Mouse (Mus musculus) E14TG2a.4 (cell line): ENCODE measurements around the gene Hist4h4.
A peak's percentile ranks its signal among the peaks of the same experiment; 100 is the strongest.

Experiments
- H3K27me3 ChIP-seq: 2 replicates; pipeline ENCODE4 v1.6.1; 2014; ENCODE audit warnings: low read length, control low read depth; ENCODE audit not compliant: insufficient read depth
- H3K36me3 ChIP-seq: 2 replicates; pipeline ENCODE4 v1.6.1; 2014; ENCODE audit warnings: low read length, control low read depth; ENCODE audit not compliant: insufficient read depth
- H3K4me1 ChIP-seq: replicated peaks from 2 replicates; pipeline ENCODE4 v1.6.1; 2014; ENCODE audit warnings: low read depth, low read length, control low read depth
- H3K4me3 ChIP-seq: replicated peaks from 2 replicates; pipeline ENCODE4 v1.5.1; 2014; ENCODE audit warnings: mild to moderate bottlenecking, low read length
- H3K9me3 ChIP-seq: 2 replicates; pipeline ENCODE4 v1.6.1; 2014; ENCODE audit warnings: low read length, control low read depth
- CTCF ChIP-seq: conservative IDR thresholded peaks from 2 replicates; pipeline ENCODE4 v1.5.1; 2014; ENCODE audit warnings: low read length
- NANOG ChIP-seq: IDR thresholded peaks from 2 replicates; pipeline ENCODE4 v1.6.1; 2014; ENCODE audit warnings: borderline replicate concordance, low read length, mixed read lengths
- POU5F1 ChIP-seq: IDR thresholded peaks from 2 replicates; pipeline ENCODE4 v1.6.1; 2014; ENCODE audit warnings: low read length, borderline replicate concordance

The Hist4h4 gene

GRCm38 (mm10) chr6:136803739-136804633 lies at the start of gene Hist4h4:
TSS of gene Hist4h4 (minus strand) at chr6:136804415.
- no peaks in the 10 kb centered on the region for H3K27me3 ChIP-seq
- peaks cover 30% of the 10 kb centered on the region for H3K4me1 ChIP-seq
- H3K36me3 ChIP-seq, result no peaks in the 10 kb centered on the region
- H3K9me3 ChIP-seq, result no peaks in the 10 kb centered on the region
- peak within 1 kb of the TSS; percentile 93 for H3K4me3 ChIP-seq
- TF ChIP-seq POU5F1, result no peak; the same call in 1 of the 2 replicates
- peak; percentile 4; the same call in 1 of the 2 replicates for TF ChIP-seq NANOG

DNA sequence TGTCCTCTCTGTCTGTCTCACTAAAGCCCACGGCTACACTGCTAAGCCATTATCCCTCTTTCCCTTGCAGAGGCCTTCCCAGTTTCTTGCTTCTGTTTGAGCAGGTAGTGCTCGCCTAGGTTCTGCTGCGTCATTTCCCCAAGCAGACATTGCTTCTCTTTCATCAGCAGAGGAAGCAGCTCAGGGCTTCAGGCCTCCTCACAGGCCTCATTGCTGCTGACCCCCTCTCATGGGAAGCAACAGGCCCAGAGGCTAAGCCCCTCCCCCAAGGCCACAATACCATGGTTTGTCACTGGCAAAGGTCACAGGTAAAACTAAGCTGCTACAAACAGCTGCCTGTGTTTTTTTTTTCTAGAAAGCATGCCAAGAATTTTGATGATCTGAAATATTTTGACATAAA lies 48.5 kb upstream of the Hist4h4 start:
- no peak for TF ChIP-seq CTCF
- no peak for TF ChIP-seq POU5F1
- TF ChIP-seq NANOG, result no peak
- Histone ChIP-seq H3K4me1 (peaks cover 20% of the 10 kb centered on the region), H3K9me3 (no peaks in the 10 kb centered on the region), H3K4me3 (no peak overlapping the region), H3K36me3 (no peaks in the 10 kb centered on the region), H3K27me3 (peaks cover 11% of the 10 kb centered on the region; the same call in 1 of the 2 replicates)

GRCm38 (mm10) chr6:136852348-136852747 lies 48.1 kb upstream of the Hist4h4 start:
- no peaks in the 10 kb centered on the region for H3K36me3 ChIP-seq
- TF ChIP-seq CTCF (no peak), NANOG (no peak), POU5F1 (no peak)
- peaks cover 16% of the 10 kb centered on the region for H3K4me1 ChIP-seq
- H3K27me3 ChIP-seq, result peaks cover 7% of the 10 kb centered on the region; the same call in 1 of the 2 replicates
- H3K4me3 ChIP-seq, result no peak overlapping the region
- H3K9me3 ChIP-seq, result no peaks in the 10 kb centered on the region

DNA sequence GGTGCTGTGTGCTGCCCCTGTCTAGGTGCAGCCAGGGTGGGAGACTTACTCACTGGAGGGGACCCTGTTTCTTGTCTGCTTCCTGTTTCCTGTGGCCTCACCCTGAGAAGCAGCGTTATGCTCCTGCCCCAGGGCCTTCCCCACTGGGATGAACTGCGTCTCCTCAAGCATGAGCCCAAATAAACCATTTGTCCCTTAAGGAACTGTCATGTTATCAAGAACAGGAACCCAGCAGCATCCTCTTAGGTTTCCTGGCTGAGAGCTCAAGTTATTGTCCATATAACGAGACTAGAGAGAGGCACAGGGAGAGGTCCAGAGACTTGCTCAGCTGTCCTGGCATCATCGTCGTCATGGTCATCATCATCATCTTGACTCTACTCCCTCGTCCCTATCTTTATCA lies 46.1 kb upstream of the Hist4h4 start:
- Histone ChIP-seq H3K36me3 (no peaks in the 10 kb centered on the region), H3K9me3 (no peaks in the 10 kb centered on the region), H3K4me1 (peaks cover 6% of the 10 kb centered on the region), H3K27me3 (no peaks in the 10 kb centered on the region), H3K4me3 (no peak overlapping the region)
- TF ChIP-seq NANOG (no peak), POU5F1 (no peak), CTCF (no peak)

- H3K4me3 ChIP-seq, result no peak overlapping the region
- TF ChIP-seq CTCF, result no peak
- no peaks in the 10 kb centered on the region for H3K9me3 ChIP-seq
- no peaks in the 10 kb centered on the region for H3K27me3 ChIP-seq
- H3K4me1 ChIP-seq, result peaks cover 6% of the 10 kb centered on the region
- no peaks in the 10 kb centered on the region for H3K36me3 ChIP-seq
Observed at GRCm38 (mm10) chr6:136848971-136849370, 44.8 kb upstream of the Hist4h4 start.

DNA sequence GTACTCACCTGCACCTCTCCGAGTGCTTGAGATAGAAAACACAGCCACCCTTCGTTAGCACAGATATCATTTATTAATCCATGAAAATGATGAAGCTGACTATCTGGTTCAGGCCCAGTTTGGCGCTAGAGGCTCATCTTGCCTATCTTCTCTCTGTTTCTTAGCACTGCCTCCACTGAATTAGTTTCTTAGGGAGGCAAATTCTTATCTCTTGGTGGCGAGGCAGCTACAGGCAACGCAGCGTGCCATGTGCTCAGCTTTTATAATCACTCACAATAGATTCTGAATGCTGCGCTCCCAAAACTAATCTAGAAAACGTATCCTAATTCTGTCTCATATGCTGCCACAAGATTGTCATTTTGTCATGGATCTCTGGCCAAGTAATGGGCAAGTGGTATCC lies 44.2 kb upstream of the Hist4h4 start:
- H3K4me1 ChIP-seq, result peaks cover 6% of the 10 kb centered on the region
- H3K9me3 ChIP-seq, result no peaks in the 10 kb centered on the region
- TF ChIP-seq NANOG, result no peak
- no peak for TF ChIP-seq CTCF
- no peak for TF ChIP-seq POU5F1
- H3K27me3 ChIP-seq, result no peaks in the 10 kb centered on the region
- no peak overlapping the region for H3K4me3 ChIP-seq
- H3K36me3 ChIP-seq, result no peaks in the 10 kb centered on the region

GRCm38 (mm10) chr6:136847790-136848189 lies 43.6 kb upstream of the Hist4h4 start:
- Histone ChIP-seq H3K36me3 (no peaks in the 10 kb centered on the region), H3K4me3 (no peak overlapping the region), H3K9me3 (no peaks in the 10 kb centered on the region), H3K27me3 (no peaks in the 10 kb centered on the region), H3K4me1 (peaks cover 5% of the 10 kb centered on the region)
- TF ChIP-seq POU5F1, result no peak
- no peak for TF ChIP-seq NANOG
- peak; percentile 71 for TF ChIP-seq CTCF

GRCm38 (mm10) chr6:136847267-136847666 lies 43.1 kb upstream of the Hist4h4 start:
- H3K9me3 ChIP-seq, result no peaks in the 10 kb centered on the region
- peaks cover 5% of the 10 kb centered on the region for H3K4me1 ChIP-seq
- H3K36me3 ChIP-seq, result no peaks in the 10 kb centered on the region
- H3K27me3 ChIP-seq, result no peaks in the 10 kb centered on the region
- no peak for TF ChIP-seq POU5F1
- TF ChIP-seq CTCF, result no peak
- no peak for TF ChIP-seq NANOG
- H3K4me3 ChIP-seq, result no peak overlapping the region
